Mouse (Mus musculus): ENCODE measurements around the gene Tspan14.

The Tspan14 gene

DNA sequence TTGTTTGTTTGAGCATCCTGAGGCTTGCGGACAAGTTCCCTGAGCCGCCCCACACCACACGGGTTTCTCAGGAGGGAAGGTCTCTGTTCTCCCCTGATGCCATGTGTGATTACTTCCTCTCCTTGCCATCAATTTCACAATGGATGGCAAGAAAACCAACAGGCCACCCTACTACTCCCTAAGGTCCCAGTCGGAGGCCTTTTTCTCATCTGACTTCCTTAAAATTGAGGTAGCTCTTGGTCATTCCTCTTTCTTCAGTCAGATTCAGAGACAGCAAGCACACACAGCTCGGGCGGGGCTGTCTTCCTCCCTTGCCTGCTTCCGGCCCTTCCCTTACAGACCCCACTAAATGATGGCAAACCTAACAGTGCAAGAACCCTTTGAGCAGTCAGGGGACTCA, 47.1 kb downstream of the Tspan14 start:
- DNase-seq (ENCODE audit: low read depth, low spot score) = no peak

DNA sequence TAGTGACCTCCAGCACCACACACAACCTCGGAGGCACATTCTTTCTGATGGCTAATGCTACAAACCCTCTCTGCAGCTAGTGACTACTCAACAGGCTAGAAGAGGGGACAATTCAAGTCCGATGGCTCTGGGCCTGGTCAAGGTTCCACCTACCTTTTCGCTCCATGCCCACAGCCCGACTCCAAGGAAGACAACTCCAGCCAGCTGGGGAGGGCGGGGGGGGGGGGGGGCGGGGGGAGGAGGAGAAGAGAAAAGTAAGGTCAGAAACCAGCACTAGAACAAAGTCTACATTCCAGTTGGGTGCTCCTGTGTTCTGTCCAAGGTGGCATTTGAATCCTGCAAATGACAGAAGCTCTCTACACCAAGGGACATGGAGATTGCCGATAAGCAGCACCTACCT, 48.1 kb downstream of the Tspan14 start:
- no peak for DNase-seq (ENCODE audit: low read depth, low spot score)

DNA sequence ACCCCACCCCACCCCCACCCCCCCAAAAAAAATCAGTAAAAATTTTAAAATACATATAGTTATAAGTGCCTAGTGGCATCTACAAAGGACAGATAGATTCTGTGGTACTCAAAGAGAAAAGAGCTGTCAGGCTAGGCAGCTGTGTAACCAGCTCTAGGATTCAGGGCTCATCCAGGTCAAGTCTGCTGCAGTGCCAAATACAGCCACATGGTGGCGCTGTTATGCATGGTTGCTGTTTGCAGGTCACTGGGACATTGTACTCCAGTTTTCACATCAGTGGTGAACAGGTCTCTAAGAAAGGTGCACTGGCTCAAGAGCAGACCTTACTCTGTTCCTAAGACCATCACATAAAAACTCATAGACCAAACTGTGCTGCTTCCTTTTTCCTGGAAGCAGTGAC, 49.0 kb downstream of the Tspan14 start:
- DNase-seq (ENCODE audit: low read depth, low spot score) = peak; percentile 89

- DNase-seq (ENCODE audit: low read depth, low spot score) = no peak
These were observed 49.9 kb downstream of the Tspan14 start for GRCm38 (mm10) chr14:40916667-40917066.

GRCm38 (mm10) chr14:40915838-40916237, 50.8 kb downstream of the Tspan14 start:
- no peak for DNase-seq (ENCODE audit: low read depth, low spot score)

GRCm38 (mm10) chr14:40914701-40915100, 51.9 kb downstream of the Tspan14 start:
- DNase-seq (ENCODE audit: low read depth, low spot score) = no peak

GRCm38 (mm10) chr14:40913709-40914108, 52.9 kb downstream of the Tspan14 start:
- no peak for DNase-seq (ENCODE audit: low read depth, low spot score)

GRCm38 (mm10) chr14:40911529-40911928, 55.1 kb downstream of the Tspan14 start:
- peak; percentile 33 for DNase-seq (ENCODE audit: low read depth, low spot score)

- no peak for DNase-seq (ENCODE audit: low read depth, low spot score)
These were observed 57.8 kb downstream of the Tspan14 start for GRCm38 (mm10) chr14:40908763-40909162.

DNA sequence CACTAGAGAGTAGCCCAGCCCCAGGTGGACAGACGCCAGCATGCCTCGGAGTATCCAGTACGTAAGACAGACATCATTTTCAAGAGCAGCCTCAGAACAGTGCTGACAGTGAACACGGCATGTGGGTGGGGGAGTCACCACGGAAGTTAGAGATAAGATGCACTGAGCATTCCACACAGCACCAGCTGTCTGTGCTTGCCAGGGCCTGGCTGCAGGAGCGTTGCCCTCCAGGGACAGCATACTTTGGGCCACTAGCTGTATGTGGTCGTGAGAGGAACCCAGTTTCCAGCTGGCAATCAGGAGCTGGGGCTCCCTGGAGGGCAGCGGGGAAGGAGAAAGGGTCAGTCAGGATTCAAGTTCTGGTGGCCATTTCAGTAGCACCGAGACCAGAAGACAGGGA, 59.8 kb downstream of the Tspan14 start:
- no peak for DNase-seq (ENCODE audit: low read depth, low spot score)

DNA sequence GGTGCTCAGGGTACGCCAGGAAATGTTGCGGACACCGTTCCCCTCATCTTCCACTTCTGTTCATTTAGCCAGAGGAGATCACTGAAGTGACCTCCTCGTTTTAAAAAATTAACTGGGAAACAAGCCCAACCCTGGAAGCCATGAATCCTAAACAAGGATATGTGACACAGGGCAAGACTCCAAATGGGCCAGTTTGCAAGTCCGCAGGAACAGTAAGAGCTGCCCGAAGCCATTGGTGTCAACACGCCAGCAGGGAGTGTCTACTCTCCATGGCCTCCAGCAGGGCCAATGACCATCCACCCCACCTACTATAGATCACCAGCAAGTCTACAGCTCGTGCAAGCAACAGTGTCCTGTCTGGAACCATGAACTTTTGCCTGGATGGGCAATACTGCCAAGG, 60.8 kb downstream of the Tspan14 start:
- DNase-seq (ENCODE audit: low read depth, low spot score) = no peak

DNA sequence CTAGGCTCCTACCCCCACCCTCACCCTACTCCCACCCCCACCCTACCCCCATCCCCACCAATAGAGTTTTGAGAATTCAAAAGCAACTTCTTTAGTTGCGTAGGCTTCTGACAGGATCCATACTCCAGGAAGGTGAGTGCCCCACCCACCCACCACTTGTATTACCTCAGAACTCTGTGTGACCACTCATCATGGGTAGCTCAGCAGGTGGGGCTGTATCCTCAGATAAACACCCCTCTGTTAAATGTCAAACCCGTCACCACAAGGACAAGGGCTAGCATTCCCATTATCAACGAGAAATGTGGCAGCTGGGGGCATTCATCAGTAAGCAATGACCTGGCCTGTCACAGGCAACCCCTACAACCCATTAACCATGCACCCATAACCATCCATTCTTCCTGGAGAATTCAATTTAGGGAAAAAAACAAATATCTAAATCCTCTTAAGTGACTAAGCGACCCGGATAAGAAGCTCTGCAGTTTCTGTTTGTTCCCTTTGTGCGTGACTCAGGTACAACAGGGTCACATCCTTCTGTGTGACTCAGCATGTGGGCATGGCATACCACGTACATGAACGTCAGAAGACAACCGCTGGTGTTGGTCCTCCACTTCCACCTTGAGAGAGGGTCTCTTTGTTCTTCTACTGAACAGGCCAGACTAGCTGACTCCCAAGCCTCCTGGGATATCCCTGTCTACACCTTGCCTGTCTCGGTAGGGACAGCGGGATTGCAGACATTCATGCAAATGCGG, 64.1 kb downstream of the Tspan14 start:
- no peak for DNase-seq (ENCODE audit: low read depth, low spot score)

DNA sequence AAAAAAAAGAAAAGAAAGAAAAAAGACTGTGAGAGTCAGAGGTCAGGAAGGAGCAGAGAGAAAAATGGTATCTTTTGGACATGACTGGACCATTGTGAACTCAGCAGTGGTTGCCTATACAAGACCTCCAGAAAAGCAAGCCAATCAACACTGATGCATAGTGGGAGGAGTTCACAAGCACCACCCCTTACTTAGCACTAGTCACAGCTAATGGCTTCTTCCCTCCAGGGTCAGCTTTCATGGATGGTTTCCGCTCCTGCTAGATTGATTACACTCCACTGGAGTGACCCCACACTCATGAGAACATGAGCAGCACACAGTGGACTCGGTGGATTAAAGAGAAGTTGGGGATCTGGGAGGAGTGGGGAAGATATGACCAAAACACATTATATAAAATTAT, 66.3 kb downstream of the Tspan14 start:
- DNase-seq (ENCODE audit: low read depth, low spot score) = no peak

DNA sequence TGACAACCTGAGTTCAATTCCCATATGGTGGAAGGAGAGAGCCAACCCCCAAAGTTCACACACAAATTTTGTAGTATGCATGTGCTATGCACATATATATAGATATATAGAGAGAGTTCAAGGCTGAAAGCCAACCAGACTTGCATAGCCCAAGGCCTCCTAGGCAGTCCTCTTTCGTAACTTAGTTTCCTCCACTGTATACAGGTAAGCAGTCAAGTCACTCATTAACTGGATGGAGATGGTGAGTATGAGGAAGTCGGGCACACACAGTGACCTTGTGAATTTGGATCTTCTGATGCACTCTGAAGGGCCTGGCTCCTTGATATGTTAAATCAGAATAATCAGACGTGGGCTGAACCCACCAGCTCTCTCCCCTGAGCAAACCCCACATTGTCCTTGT, 68.7 kb downstream of the Tspan14 start:
- no peak for DNase-seq (ENCODE audit: low read depth, low spot score)

- DNase-seq (ENCODE audit: low read depth, low spot score) = no peak
These were observed 70.9 kb downstream of the Tspan14 start for GRCm38 (mm10) chr14:40895681-40896080.

DNA sequence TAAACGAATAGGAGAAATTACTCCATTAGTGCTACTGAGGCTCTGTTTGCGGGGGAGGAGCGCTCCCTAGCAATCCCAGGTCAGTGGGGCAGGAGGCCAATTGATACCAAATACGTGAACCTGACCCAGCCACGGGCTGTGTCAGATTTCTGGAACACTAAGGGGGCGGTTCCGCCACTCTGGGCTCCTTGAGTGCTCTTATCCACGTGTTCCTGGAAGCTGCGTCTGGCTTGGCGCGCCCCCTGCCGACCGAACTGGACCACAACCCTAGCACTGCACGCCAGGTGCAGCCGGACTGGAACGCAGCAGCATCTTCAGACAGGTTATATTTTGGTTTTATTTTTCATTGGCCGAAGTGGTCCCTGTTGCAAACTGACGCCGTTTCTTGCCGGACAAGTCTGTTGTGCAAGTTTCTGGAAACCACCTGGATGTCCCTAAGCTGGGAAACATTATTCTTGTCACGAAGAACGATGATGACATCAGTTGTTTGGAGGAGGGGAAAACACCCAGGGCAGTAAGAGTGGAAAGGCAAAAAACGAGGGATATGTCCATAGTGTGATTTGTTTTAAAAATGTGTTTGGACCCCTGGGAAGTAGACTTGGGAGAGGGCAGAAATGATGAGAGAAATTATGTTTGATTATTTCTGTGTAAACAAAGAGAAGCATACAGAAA, 71.9 kb downstream of the Tspan14 start:
- DNase-seq (ENCODE audit: low read depth, low spot score) = peak; percentile 79

- no peak for DNase-seq (ENCODE audit: low read depth, low spot score)
These were observed 72.7 kb downstream of the Tspan14 start for GRCm38 (mm10) chr14:40893884-40894283.

GRCm38 (mm10) chr14:40893196-40893595, 73.4 kb downstream of the Tspan14 start, which contains the start of gene Sh2d4b:
TSS of gene Sh2d4b (minus strand) at chr14:40893266.
- DNase-seq (ENCODE audit: low read depth, low spot score) = no peak

DNA sequence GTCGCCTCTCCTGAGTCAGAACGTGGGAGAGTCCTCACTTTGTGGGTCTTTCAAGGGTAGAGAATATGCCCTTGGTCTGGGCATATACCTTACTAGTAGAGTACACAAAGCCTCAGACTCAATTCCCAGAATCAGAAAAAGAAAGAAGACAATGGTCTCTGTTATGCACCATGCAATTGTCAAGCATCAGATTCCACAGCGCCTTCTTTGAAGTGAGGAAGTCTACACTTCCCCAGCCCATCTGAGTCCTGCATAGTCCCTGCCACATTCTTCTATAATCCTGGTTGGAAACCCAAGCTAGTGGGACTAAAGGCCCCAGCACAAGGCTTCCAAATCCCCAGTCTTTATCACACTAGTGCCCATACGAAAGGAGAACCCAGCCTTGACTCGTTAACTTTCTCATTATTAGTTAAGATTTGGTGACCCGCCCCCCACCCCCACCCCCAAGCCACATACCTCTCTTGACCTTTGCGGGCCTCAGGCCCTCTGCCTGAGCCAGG, 74.2 kb downstream of the Tspan14 start:
- DNase-seq (ENCODE audit: low read depth, low spot score) = no peak

DNA sequence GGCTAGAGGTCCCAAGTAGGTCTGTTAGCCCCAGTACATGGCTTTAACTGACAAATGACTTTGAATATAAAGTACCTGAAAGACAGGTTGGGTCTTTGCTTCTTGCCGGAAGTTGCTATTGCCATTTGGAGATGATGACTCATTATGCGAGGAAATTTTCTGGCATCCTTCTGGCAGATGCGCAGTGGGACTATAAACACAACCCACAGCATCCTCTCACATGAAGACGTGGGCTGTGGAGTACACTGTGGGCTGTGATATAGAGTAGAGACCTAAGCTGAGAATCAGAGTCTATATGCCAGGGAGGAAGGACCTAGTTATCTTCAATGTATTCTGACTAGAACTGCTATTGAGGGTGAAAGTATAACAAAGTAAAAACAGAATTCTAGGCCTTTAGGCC, 75.1 kb downstream of the Tspan14 start:
- peak; percentile 15 for DNase-seq (ENCODE audit: low read depth, low spot score)

DNA sequence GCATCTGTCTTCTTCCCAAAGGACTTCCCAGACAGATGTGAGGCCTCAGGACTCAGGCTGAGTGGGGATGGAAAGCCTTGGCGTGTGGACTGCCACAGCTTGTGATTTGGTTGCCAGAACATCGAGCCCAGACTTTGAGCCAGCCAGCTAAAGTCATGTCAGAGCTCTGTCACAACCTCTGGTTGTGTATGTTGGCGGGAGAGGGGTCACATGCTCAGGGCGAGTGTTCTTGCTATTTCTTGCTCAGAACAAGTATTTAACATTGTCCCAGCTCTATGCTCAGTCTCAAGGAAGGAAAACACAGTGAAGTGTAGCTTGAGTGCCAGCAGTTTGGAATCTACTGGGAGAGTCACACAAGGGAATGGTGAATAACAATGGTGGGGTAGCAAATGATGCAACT, 76.9 kb downstream of the Tspan14 start:
- no peak for DNase-seq (ENCODE audit: low read depth, low spot score)

GRCm38 (mm10) chr14:40889181-40889580, 77.4 kb downstream of the Tspan14 start:
- DNase-seq (ENCODE audit: low read depth, low spot score) = no peak

Data from brain, adult 2 months (tissue).